Mouse (Mus musculus) stomach, embryonic 14.5 days (tissue): ENCODE results near the gene Mrps18b. TPM values are rescaled to one million over a fixed set of nuclear protein-coding genes. Genes with fewer than 3 reads are reported as not detected.
"Not testable (repeated sequence)": the region's sequence is repeated elsewhere in the genome, so short reads cannot be mapped to it uniquely, and the experiment has no call there.

Experiments used
- ATAC-seq: fragments of 200-750 bp; cut with Nextera tagmentation; 2 replicates; pipeline ENCODE4 v1.8.0; 2017; ENCODE audit warnings: low read depth, moderate TSS enrichment; ENCODE audit not compliant: insufficient number of reproducible peaks, insufficient read depth, low FRiP score
- H3K27ac ChIP-seq: fragments of 300-500 bp; sonication (generic); 2 replicates; pipeline ENCODE4 v1.5.1; 2014; ENCODE audit warnings: mild to moderate bottlenecking, low read length, moderate library complexity, mixed read lengths
- H3K27me3 ChIP-seq: fragments of 300-500 bp; sonication (generic); 2 replicates; pipeline ENCODE4 v1.6.1; 2014; ENCODE audit warnings: low read length, control low read depth, mixed read lengths; ENCODE audit not compliant: control insufficient read depth, insufficient read depth
- H3K36me3 ChIP-seq: fragments of 300-500 bp; sonication (generic); 2 replicates; pipeline ENCODE4 v1.6.1; 2014; ENCODE audit warnings: mild to moderate bottlenecking, control low read depth, low read length, moderate library complexity, mixed read lengths; ENCODE audit not compliant: control insufficient read depth, insufficient read depth
- H3K4me1 ChIP-seq: fragments of 300-500 bp; sonication (generic); 2 replicates; pipeline ENCODE4 v1.6.1; 2014; ENCODE audit warnings: low read length, control low read depth, mixed read lengths; ENCODE audit not compliant: control insufficient read depth, insufficient read depth
- H3K4me2 ChIP-seq: fragments of 300-500 bp; sonication (generic); replicated peaks from 2 replicates; pipeline ENCODE4 v1.6.1; 2014; ENCODE audit warnings: low read depth, low read length, control low read depth
- H3K4me3 ChIP-seq: fragments of 300-500 bp; sonication (generic); 2 replicates; pipeline ENCODE4 v1.5.1; 2014; ENCODE audit warnings: low read depth, low read length, control low read depth
- H3K9ac ChIP-seq: fragments of 300-500 bp; sonication (generic); replicated peaks from 2 replicates; pipeline ENCODE4 v1.6.1; 2014; ENCODE audit warnings: low read depth, mild to moderate bottlenecking, control low read depth, low read length, moderate library complexity, mixed read lengths
- H3K9me3 ChIP-seq: fragments of 300-500 bp; sonication (generic); 2 replicates; pipeline ENCODE4 v1.6.1; 2016; ENCODE audit warnings: low read depth, low read length, control low read depth; ENCODE audit not compliant: control insufficient read depth
- WGBS: fragments of 180-500 bp; shearing (Covaris S2); extraction: QIAGEN DNeasy Blood & Tissue Kit; methylation state at CpG from one replicate; pipeline ENCODE4 v1.1.7; 2014; 5-methylcytosine and 5-hydroxymethylcytosine counted together
- polyA plus RNA-seq: library from polyadenylated mRNA; unstranded; fragments of >200 nt; fragmentation: Nextera tagmentation; extraction: Ambion mirVana; gene quantifications from 2 replicates; pipeline ENCODE4 v1.2.1, GENCODE M21; 2014

The Mrps18b gene
- 72.2 and 83.6 TPM in 2 replicates for polyA plus RNA-seq

DNA sequence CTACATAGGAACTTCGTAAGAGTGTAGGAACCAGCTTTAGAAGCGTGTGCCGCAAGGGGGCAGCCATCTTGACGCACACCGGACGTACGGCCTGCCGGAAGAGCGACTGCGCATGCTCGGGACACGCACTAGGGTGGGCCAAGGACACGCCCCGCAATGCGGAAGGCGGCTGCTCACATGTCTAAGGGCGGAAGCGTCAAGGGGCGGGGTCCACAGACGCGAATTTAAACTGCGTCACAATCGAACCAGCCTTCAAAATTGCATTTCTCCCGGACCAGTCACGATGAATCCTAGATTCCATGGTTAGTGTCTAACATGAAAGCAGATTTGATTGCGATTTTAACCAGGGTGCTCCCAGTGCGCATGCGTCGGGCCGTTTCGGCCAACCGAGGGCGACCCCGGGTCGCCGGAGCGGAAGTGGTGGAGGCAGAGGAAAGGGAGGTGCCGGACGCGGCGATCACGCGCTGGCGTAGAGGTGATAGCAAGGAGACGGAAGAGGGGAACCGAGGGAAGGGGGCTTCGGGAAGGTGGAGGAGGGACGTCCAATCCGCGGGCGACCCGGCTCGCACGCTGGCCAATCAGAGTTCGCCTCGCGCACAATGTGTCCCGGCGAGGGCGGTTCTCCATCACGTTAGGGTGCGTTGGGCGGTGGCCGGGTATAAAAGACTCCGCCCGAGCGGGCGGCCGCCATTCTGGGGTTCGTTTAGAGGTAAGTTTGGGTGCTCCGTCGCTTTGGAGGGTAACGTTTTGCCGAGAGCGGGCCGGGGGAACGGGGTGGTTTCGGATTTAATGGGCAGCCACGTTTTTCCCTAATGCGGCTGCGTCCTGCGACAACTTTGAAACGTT is at the start of gene Mrps18b, which contains the start of gene Ppp1r10:
TSS of gene Mrps18b (minus strand) at position 93 of the 846 bp plus-strand sequence.
TSS of gene Ppp1r10 (plus strand) at position 138 of the 846 bp plus-strand sequence.
- peak within 1 kb of the TSS; percentile 94 for H3K4me2 ChIP-seq
- peak within 1 kb of the TSS; percentile 97 for H3K27ac ChIP-seq
- under 1% methylated on average over 83 of the region's 83 CpGs for WGBS
- no peaks in the 10 kb centered on the region for H3K9me3 ChIP-seq
- H3K4me1 ChIP-seq, result peaks cover 16% of the 10 kb centered on the region; the same call in 1 of the 2 replicates
- no peaks in the 10 kb centered on the region for H3K27me3 ChIP-seq
- peak; percentile 94 for ATAC-seq
- peak within 1 kb of the TSS; percentile 90 for H3K4me3 ChIP-seq
- H3K9ac ChIP-seq, result peak within 1 kb of the TSS; percentile 98
- H3K36me3 ChIP-seq, result peaks cover 28% of the 10 kb centered on the region

DNA sequence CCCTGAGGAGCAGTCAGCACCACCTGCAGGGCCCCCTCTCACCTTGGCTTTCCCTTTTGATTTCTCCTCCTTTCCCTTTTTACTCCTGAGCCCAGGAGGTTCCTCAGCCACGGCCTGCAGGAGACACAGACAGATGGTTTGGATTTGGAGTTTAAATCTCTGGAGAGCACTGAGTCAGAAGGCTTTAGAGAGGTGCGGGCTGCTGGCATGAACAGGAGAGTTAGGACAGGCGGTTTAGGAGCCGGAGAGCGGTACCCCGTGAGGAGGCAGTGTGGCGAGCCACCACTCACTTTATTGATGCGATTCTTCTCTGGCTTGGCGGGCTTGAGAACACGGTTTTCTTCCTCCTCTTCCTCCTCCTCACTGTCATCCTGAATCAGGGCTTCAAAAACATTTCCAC is 47.1 kb upstream of the Mrps18b start:
- H3K4me3 ChIP-seq, result no peak overlapping the region
- H3K27ac ChIP-seq, result no peak overlapping the region
- H3K36me3 ChIP-seq, result peaks cover 68% of the 10 kb centered on the region
- no peaks in the 10 kb centered on the region for H3K9me3 ChIP-seq
- no peak for ATAC-seq
- WGBS, result 92% methylated on average over 10 of the region's 10 CpGs
- no peak overlapping the region for H3K4me2 ChIP-seq
- no peaks in the 10 kb centered on the region for H3K27me3 ChIP-seq
- peaks cover 2% of the 10 kb centered on the region; the same call in 1 of the 2 replicates for H3K4me1 ChIP-seq
- H3K9ac ChIP-seq, result no peak overlapping the region

DNA sequence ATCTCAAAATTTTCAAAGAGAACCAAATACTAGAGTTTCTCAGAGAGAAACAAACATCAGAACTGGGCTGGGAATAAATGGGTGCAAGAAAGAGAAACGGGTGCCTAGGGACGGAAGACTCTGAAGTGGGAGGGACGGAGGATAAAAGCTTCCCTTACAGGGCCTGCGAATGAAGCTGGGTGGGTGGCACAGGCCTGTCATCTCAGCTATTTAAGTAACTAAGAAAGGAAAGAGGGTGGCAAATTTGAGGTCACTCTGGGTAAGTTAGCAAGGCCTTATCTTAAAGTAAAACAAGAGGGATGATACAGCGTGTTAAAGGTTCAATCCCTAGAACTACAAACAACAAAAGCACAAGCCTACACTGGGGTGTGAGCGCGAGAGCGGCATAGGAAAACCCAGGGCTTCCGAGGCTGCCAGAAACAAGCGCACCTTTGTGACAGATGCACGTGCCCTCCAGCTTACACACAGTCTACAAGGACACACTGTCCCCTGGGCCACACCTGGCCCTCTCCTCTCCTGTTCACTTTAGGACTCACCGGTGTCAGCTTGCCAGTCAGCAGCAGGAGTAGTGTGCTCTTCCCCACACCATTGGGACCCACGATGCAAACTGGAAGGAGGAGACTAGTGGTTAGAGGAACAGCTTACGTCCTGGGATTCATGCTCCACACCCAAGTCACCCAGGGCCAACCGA is 42.5 kb upstream of the Mrps18b start:
- Histone ChIP-seq H3K4me1 (no peaks in the 10 kb centered on the region), H3K4me2 (no peak overlapping the region), H3K27me3 (no peaks in the 10 kb centered on the region), H3K4me3 (no peak overlapping the region), H3K9ac (no peak overlapping the region), H3K9me3 (no peaks in the 10 kb centered on the region), H3K36me3 (peaks cover 76% of the 10 kb centered on the region), H3K27ac (no peak overlapping the region)
- 94% methylated on average over 15 of the region's 15 CpGs for WGBS
- no peak for ATAC-seq

DNA sequence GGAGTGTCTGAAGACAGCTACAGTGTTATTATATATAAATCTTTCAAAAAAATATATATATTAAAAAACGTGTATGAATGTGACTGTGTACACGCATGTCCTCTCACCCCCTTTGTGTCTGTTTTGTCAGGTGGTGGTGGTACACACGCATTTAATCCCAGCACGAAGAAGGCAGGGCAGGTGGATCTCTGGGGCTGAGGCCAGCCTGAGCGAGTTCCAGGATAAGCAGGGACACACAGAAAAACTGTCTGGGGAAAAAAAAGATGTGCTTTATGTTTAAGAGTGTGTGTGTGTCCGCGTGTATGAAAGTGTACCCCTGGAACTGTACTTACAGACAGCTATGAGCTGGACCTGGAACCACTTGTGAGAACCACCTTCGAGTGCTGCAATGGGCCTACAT is 38.5 kb upstream of the Mrps18b start:
- WGBS, result 78% methylated on average over 8 of the region's 8 CpGs
- Histone ChIP-seq H3K4me2 (no peak overlapping the region), H3K4me3 (no peak overlapping the region), H3K9me3 (no peaks in the 10 kb centered on the region), H3K27me3 (no peaks in the 10 kb centered on the region), H3K9ac (no peak overlapping the region), H3K4me1 (no peaks in the 10 kb centered on the region), H3K27ac (no peak overlapping the region), H3K36me3 (peaks cover 36% of the 10 kb centered on the region)
- ATAC-seq, result no peak

DNA sequence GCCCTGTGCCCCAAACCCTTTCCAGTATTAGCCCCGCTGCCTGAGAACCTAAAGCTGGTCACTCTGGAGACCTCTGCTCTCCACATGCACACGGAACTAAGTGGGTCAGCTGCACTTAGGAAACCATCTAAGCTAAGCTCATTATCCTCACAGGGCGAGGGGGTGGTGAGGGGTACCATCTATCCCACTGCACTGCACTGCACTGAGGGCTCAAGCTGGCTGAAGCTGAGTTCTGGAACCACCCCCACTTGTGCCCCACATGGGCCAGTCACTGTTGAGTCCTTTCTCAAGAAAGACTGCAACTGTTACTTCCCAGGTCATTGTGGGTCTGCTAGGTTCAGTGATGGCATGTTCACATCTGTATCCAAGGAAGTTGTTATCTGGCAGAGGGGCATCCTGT is 36.4 kb upstream of the Mrps18b start:
- 71% methylated on average over 1 of the region's 3 CpGs for WGBS
- H3K27me3 ChIP-seq, H3K9me3 ChIP-seq, H3K4me2 ChIP-seq, H3K4me3 ChIP-seq, H3K4me1 ChIP-seq, ATAC-seq, H3K9ac ChIP-seq, H3K27ac ChIP-seq: not testable (repeated sequence)
- H3K36me3 ChIP-seq, result peaks cover 15% of the 10 kb centered on the region

DNA sequence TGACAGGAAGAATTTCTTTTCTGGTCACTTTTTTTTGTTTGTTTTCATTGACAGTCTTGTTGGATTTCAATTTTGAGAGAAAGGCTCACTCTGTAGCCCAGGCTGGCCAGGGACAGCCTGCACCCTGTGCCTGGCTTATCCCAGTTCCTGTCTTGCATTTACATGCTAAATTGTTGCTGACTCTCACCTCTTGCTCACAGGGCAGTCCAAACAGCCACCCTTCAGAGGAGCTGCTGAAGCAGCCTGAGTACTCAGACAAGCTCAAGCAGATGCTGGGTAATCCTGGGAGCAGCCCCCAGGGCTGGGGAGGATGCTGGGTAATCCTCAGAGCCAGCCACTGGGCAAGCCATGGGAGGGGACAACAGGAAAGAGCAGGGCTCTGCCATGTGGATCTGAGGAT is 34.8 kb upstream of the Mrps18b start:
- H3K27ac ChIP-seq, H3K9me3 ChIP-seq, H3K36me3 ChIP-seq, H3K27me3 ChIP-seq, H3K4me3 ChIP-seq, H3K4me1 ChIP-seq, H3K9ac ChIP-seq, ATAC-seq, H3K4me2 ChIP-seq: not testable (repeated sequence)

DNA sequence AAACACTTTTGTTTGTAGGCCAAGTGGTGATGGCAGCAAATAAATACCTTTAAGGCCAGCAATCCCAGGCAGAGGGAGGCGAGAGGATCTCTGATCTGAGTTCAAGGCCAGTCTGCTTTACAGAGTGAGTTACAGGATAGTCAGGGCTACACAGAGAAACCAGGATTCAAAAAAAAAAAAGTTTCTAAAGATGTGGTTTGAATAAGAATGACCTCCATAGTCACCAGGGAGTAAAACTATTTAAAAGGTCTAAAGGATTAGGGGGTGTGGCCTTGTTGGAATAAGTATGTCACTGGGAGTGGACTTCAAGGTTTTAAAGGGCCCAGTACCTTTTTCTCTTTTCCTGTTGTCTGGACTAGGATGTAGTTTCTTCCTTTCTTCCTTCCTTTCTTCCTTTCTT is 23.8 kb upstream of the Mrps18b start:
- H3K4me1 ChIP-seq, result no peaks in the 10 kb centered on the region
- no peak overlapping the region for H3K9ac ChIP-seq
- ATAC-seq, result no peak
- H3K27ac ChIP-seq, result no peak overlapping the region
- H3K4me3 ChIP-seq, result no peak overlapping the region
- WGBS, result 65% methylated on average over 1 of the region's 1 CpGs
- H3K4me2 ChIP-seq, result no peak overlapping the region
- H3K9me3 ChIP-seq, result no peaks in the 10 kb centered on the region
- no peaks in the 10 kb centered on the region for H3K36me3 ChIP-seq
- H3K27me3 ChIP-seq, result no peaks in the 10 kb centered on the region

DNA sequence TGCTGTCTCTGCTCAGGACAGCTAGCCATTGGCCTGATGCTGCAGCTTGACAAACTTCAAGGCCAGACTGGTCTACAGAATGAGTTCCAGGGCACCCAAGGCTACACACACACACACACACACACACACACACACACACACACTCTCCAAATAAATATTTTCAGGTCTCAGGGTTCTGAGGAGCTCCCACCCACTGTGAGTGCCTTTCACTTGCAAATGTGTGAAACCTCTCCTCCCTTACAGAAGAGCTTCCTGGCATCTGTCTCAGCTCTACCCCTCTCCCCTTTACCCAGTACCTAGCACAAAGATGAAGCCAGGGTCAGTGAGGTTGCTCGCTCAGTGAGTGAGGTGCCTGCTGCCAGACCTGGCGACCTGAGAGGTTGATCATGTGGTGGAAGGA is 22.9 kb upstream of the Mrps18b start:
- Histone ChIP-seq H3K27ac (no peak overlapping the region), H3K36me3 (no peaks in the 10 kb centered on the region), H3K9ac (no peak overlapping the region), H3K4me1 (no peaks in the 10 kb centered on the region), H3K4me3 (no peak overlapping the region), H3K9me3 (no peaks in the 10 kb centered on the region), H3K4me2 (no peak overlapping the region), H3K27me3 (no peaks in the 10 kb centered on the region)
- WGBS, result 33% methylated on average over 2 of the region's 2 CpGs
- ATAC-seq, result no peak
